Mouse (Mus musculus) intestine, postnatal 0 days (tissue): ENCODE measurements around the gene Alkbh1. TPM values are rescaled to one million over a fixed set of nuclear protein-coding genes. Genes with fewer than 3 reads are reported as not detected.
"Not testable (repeated sequence)": the region's sequence is repeated elsewhere in the genome, so short reads cannot be mapped to it uniquely, and the experiment has no call there.

ENCODE experiments used
- ATAC-seq: fragments of 200-750 bp; cut with Nextera tagmentation; 2 replicates; pipeline ENCODE4 v1.8.0; 2017; ENCODE audit warnings: mild to moderate bottlenecking, moderate TSS enrichment, moderate library complexity
- H3K27ac ChIP-seq: fragments of 300-500 bp; sonication (generic); 2 replicates; pipeline ENCODE4 v1.5.1; 2014; ENCODE audit warnings: mild to moderate bottlenecking, low read depth, low read length, moderate library complexity
- H3K27me3 ChIP-seq: fragments of 300-500 bp; sonication (generic); replicated peaks from 2 replicates; pipeline ENCODE4 v1.6.1; 2014; ENCODE audit warnings: low read length, mixed read lengths; ENCODE audit not compliant: control insufficient read depth, insufficient read depth
- H3K36me3 ChIP-seq: fragments of 300-500 bp; sonication (generic); 2 replicates; pipeline ENCODE4 v1.6.1; 2014; ENCODE audit warnings: mild to moderate bottlenecking, moderate library complexity; ENCODE audit not compliant: control insufficient read depth, insufficient read depth
- H3K4me1 ChIP-seq: fragments of 300-500 bp; sonication (generic); replicated peaks from 2 replicates; pipeline ENCODE4 v1.6.1; 2014; ENCODE audit warnings: antibody characterized with exemption, low read length, mixed read lengths; ENCODE audit not compliant: control insufficient read depth, insufficient read depth
- H3K4me2 ChIP-seq: fragments of 300-500 bp; sonication (generic); replicated peaks from 2 replicates; pipeline ENCODE4 v1.6.1; 2014; ENCODE audit warnings: low read depth, mild to moderate bottlenecking, moderate library complexity
- H3K4me3 ChIP-seq: fragments of 300-500 bp; sonication (generic); 2 replicates; pipeline ENCODE4 v1.5.1; 2014; ENCODE audit warnings: low read depth, low read length
- H3K9ac ChIP-seq: fragments of 300-500 bp; sonication (generic); 2 replicates; pipeline ENCODE4 v1.6.1; 2014; ENCODE audit warnings: mild to moderate bottlenecking, low read depth, low read length
- H3K9me3 ChIP-seq: fragments of 300-500 bp; sonication (generic); 2 replicates; pipeline ENCODE4 v1.6.1; 2016; ENCODE audit warnings: mixed run types; ENCODE audit not compliant: control insufficient read depth
- CTCF ChIP-seq: sonication (generic); IDR thresholded peaks from 2 replicates; pipeline ENCODE4 v1.5.1; 2016; ENCODE audit warnings: low read depth, mild to moderate bottlenecking, control low read depth, antibody characterized with exemption, moderate library complexity
- WGBS: fragments of 180-500 bp; shearing (Covaris S2); extraction: QIAGEN DNeasy Blood & Tissue Kit; methylation state at CpG from one replicate; pipeline ENCODE4 v1.1.7; 2014; 5-methylcytosine and 5-hydroxymethylcytosine counted together
- polyA plus RNA-seq: library from polyadenylated mRNA; unstranded; fragments of >200 nt; fragmentation: Nextera tagmentation; extraction: Ambion mirVana; gene quantifications from 2 replicates; pipeline ENCODE4 v1.2.1, GENCODE M21; 2015

The Alkbh1 gene
- 13.6 and 21.9 TPM in 2 replicates for polyA plus RNA-seq

GRCm38 (mm10) chr12:87443700-87444122 lies at the start of gene Alkbh1, which contains the start of gene Slirp:
TSS of gene Alkbh1 (minus strand) at chr12:87444017.
TSS of gene Slirp (plus strand) at chr12:87443896.
- H3K36me3 ChIP-seq = peaks cover 33% of the 10 kb centered on the region

GRCm38 (mm10) chr12:87488683-87489082 lies 44.9 kb upstream of the Alkbh1 start:
- H3K4me3 ChIP-seq, H3K9ac ChIP-seq, H3K9me3 ChIP-seq, H3K27ac ChIP-seq, H3K4me2 ChIP-seq, H3K27me3 ChIP-seq, H3K36me3 ChIP-seq, H3K4me1 ChIP-seq, ATAC-seq: not testable (repeated sequence)
- WGBS = 53% methylated on average over 2 of the region's 2 CpGs

More at GRCm38 (mm10) chr12:87443700-87444122, at the start of gene Alkbh1, which contains the start of gene Slirp:
- Histone ChIP-seq H3K9ac (peak within 1 kb of the TSS; percentile 89), H3K4me2 (peak within 1 kb of the TSS; percentile 79), H3K4me3 (peak within 1 kb of the TSS; percentile 100), H3K4me1 (0 out of 2 replicates have a peak, but pooled peaks cover 4% of the 10 kb centered on the region), H3K9me3 (no peaks in the 10 kb centered on the region), H3K27me3 (no peaks in the 10 kb centered on the region), H3K27ac (peak within 1 kb of the TSS; percentile 81)
- WGBS = under 1% methylated on average over 28 of the region's 28 CpGs
- TF ChIP-seq CTCF = no peak
- ATAC-seq = peak; percentile 87

- H3K36me3 ChIP-seq, H3K9me3 ChIP-seq, H3K9ac ChIP-seq, ATAC-seq, H3K27ac ChIP-seq, H3K4me1 ChIP-seq, H3K4me2 ChIP-seq, H3K4me3 ChIP-seq, H3K27me3 ChIP-seq: not testable (repeated sequence)
- 79% methylated on average over 5 of the region's 5 CpGs for WGBS
Measured at GRCm38 (mm10) chr12:87482482-87482881, 38.7 kb upstream of the Alkbh1 start.

- H3K27me3 ChIP-seq = no peaks in the 10 kb centered on the region
- 80% methylated on average over 3 of the region's 3 CpGs for WGBS
- H3K36me3 ChIP-seq = no peaks in the 10 kb centered on the region
- H3K4me1 ChIP-seq = no peaks in the 10 kb centered on the region
- no peak overlapping the region for H3K27ac ChIP-seq
- no peak overlapping the region for H3K9ac ChIP-seq
- no peak overlapping the region for H3K4me2 ChIP-seq
- no peak for ATAC-seq
- no peak for TF ChIP-seq CTCF
- H3K4me3 ChIP-seq = no peak overlapping the region
- no peaks in the 10 kb centered on the region for H3K9me3 ChIP-seq
Measured at GRCm38 (mm10) chr12:87474756-87475155, 30.9 kb upstream of the Alkbh1 start.

GRCm38 (mm10) chr12:87471964-87472786 lies 28.4 kb upstream of the Alkbh1 start, which contains the start of gene Snw1:
TSS of gene Snw1 (minus strand) at chr12:87472274.
- H3K4me1 ChIP-seq = no peaks in the 10 kb centered on the region
- H3K27me3 ChIP-seq = no peaks in the 10 kb centered on the region
- H3K9ac ChIP-seq = peak within 1 kb of the TSS; percentile 97
- peaks cover 13% of the 10 kb centered on the region for H3K36me3 ChIP-seq
- H3K4me2 ChIP-seq = peak within 1 kb of the TSS; percentile 65
- TF ChIP-seq CTCF = no peak
- H3K9me3 ChIP-seq = no peaks in the 10 kb centered on the region
- peak within 1 kb of the TSS; percentile 88 for H3K27ac ChIP-seq
- peak within 1 kb of the TSS; percentile 93 for H3K4me3 ChIP-seq
- ATAC-seq = peak; percentile 94
- WGBS = 3% methylated on average over 45 of the region's 45 CpGs

- Histone ChIP-seq H3K4me1 (no peaks in the 10 kb centered on the region), H3K27ac (peak overlapping the region; percentile 88), H3K4me3 (peak overlapping the region; percentile 93), H3K9ac (peak overlapping the region; percentile 97), H3K9me3 (no peaks in the 10 kb centered on the region), H3K27me3 (no peaks in the 10 kb centered on the region), H3K36me3 (peaks cover 14% of the 10 kb centered on the region), H3K4me2 (peak overlapping the region; percentile 65)
- TF ChIP-seq CTCF = no peak
- under 1% methylated on average over 19 of the region's 19 CpGs for WGBS
- ATAC-seq = no peak
Measured at GRCm38 (mm10) chr12:87471421-87471963, 27.7 kb upstream of the Alkbh1 start.
